Mouse (Mus musculus) neural tube, embryonic 10.5 days (tissue): Measurements from ENCODE around the gene Gtf3c4.
A peak's percentile ranks its signal among the peaks of the same experiment; 100 is the strongest.

Source experiments
- DNase-seq: peaks from one replicate; pipeline ENCODE4 v3.0.0-alpha.2; 2017; ENCODE audit warnings: low spot score; ENCODE audit errors: extremely low spot score

The Gtf3c4 gene

GRCm38 (mm10) chr2:28803406-28803805, 36.8 kb downstream of the Gtf3c4 start:
- DNase-seq: no peak

- no peak for DNase-seq
These were observed 40.6 kb downstream of the Gtf3c4 start for GRCm38 (mm10) chr2:28799575-28799974.

GRCm38 (mm10) chr2:28798390-28798789, 41.8 kb downstream of the Gtf3c4 start:
- no peak for DNase-seq

- no peak for DNase-seq
These were observed 42.6 kb downstream of the Gtf3c4 start for GRCm38 (mm10) chr2:28797490-28798106.

- DNase-seq: no peak
These were observed 43.9 kb downstream of the Gtf3c4 start for GRCm38 (mm10) chr2:28796298-28796697.

GRCm38 (mm10) chr2:28794623-28795022, 45.5 kb downstream of the Gtf3c4 start:
- DNase-seq: no peak

- peak; percentile 52 for DNase-seq
These were observed 47.1 kb downstream of the Gtf3c4 start for GRCm38 (mm10) chr2:28792931-28793610.

GRCm38 (mm10) chr2:28787067-28787619, 53.0 kb downstream of the Gtf3c4 start:
- DNase-seq: no peak

GRCm38 (mm10) chr2:28786355-28787066, 53.6 kb downstream of the Gtf3c4 start:
- DNase-seq: no peak

GRCm38 (mm10) chr2:28781310-28781709, 58.9 kb downstream of the Gtf3c4 start:
- no peak for DNase-seq

GRCm38 (mm10) chr2:28780001-28780782, 60.0 kb downstream of the Gtf3c4 start:
- no peak for DNase-seq

GRCm38 (mm10) chr2:28776728-28777127, 63.4 kb downstream of the Gtf3c4 start:
- no peak for DNase-seq

- DNase-seq: no peak
These were observed 66.1 kb downstream of the Gtf3c4 start for GRCm38 (mm10) chr2:28774073-28774472.
